Mouse (Mus musculus) liver, adult 2 months (tissue): ENCODE measurements around the gene Gm5460.

Source experiments
- CTCF ChIP-seq: fragments of 200-500 bp; IDR thresholded peaks from 2 replicates; pipeline ENCODE4 v1.5.1; 2011; ENCODE audit warnings: low read depth, low read length, control low read depth
- POLR2A ChIP-seq: fragments of 200-500 bp; IDR thresholded peaks from 2 replicates; pipeline ENCODE4 v1.6.1; 2011; ENCODE audit warnings: low read length, control low read depth; ENCODE audit not compliant: insufficient read depth; ENCODE audit errors: extremely low read depth

- TF ChIP-seq CTCF: no peak
- no peak for TF ChIP-seq POLR2A
Measured at GRCm38 (mm10) chr14:34015063-34015462, 1.5 kb upstream of the Gm5460 start, which contains the start of gene Gm30083.
